Mouse (Mus musculus): ENCODE data around the gene 4931414P19Rik.

DNA sequence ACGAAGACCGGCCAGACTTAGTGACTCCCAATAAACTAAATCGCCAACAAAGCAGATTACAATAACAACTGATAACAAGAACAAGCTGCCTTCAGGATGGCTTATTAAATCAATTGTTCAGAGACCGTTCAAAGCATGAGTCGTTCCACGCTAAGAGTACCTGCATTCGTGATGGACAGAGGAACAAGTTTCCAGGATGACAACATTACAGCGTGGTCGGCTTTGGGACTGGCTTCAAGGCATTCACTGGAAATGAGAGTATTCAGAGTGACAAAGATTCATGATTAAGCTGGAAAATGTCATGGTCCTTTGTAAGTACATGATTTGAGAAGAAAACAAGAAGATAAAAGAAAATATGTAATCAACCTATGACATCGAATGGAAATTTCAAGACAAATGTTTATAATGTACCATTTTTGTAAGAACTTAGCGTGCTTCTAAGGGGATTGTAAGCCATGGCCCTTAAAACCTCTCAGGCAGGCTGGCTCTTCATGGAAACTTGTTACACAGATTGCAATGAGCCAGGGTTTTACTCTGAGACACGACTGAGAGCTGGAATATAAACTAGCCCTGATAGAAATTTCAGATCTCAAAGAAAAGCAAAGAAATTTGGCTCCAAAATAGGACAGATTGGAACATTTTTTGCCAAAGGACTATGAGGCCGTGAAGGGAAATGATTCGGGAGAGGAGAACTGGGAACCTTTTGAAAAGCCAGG is 45.1 kb downstream of the 4931414P19Rik start:
- TF ChIP-seq CHD2 (IDR thresholded peaks at IDR 0.05; ENCODE audit: low read depth, low read length) (no peak), MAFK (IDR thresholded peaks at IDR 0.05; ENCODE audit: insufficient read depth, low read depth, low read length) (no peak), ZC3H11A (IDR thresholded peaks at IDR 0.05; ENCODE audit: borderline replicate concordance, low read depth, low read length) (no peak), ZNF384 (IDR thresholded peaks at IDR 0.05; ENCODE audit: low read depth, low read length) (no peak), HCFC1 (IDR thresholded peaks at IDR 0.05; ENCODE audit: borderline replicate concordance, insufficient read depth, low read length) (no peak)
